Mouse (Mus musculus): ENCODE data around the gene Abca7.

DNA sequence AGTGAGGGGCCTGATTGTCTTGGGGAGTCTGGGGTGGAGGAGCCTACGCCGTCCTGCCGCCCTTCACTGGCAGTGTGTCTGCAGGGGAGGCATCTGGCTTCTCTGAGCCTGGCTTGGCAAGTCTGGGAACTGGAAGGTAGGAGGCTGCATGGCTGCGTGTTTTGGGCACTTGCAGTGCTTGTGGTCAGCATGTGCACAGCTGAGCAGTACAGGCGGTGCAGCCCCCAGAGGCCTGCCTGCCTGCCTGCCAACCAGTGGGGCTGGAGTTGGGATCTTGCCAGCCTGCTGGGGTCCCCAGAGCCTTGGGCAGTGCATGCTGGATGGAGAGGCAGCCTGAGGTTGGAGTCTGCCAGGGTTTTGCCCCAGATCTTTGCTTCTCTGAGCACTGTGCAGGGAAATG is 66.8 kb downstream of the Abca7 start:
- TF ChIP-seq CTCF (IDR thresholded peaks at IDR 0.05; ENCODE audit: borderline replicate concordance, control insufficient read depth, extremely low read depth, insufficient read depth, low read length, poor library complexity) (no peak), POLR2A (IDR thresholded peaks at IDR 0.05; ENCODE audit: control insufficient read depth, extremely low read depth, insufficient read depth, low read length, poor library complexity) (no peak)
